Mouse (Mus musculus): ENCODE measurements around the gene Tmem164. TPM values are rescaled to one million over a fixed set of nuclear protein-coding genes. Genes with fewer than 3 reads are reported as not detected.

Gene Tmem164
- polyA plus RNA-seq, 1 experiment from 2014 or later: 39.1 TPM

- 47% methylated on average over 5 of the region's 5 CpGs for WGBS
- Histone ChIP-seq H3K9ac (ENCODE audit: low read depth, low read length) (no peak overlapping the region), H3K27me3 (replicated peaks; ENCODE audit: control insufficient read depth, insufficient read depth, low read length) (peaks cover 2% of the 10 kb centered on the region; the same call in 1 of the 2 replicates), H3K36me3 (ENCODE audit: control insufficient read depth, insufficient read depth, low read length) (no peaks in the 10 kb centered on the region; the same call in 1 of the 2 replicates), H3K4me3 (ENCODE audit: low read length) (no peak overlapping the region), H3K9me3 (ENCODE audit: control insufficient read depth, low read length) (no peaks in the 10 kb centered on the region), H3K4me1 (ENCODE audit: control insufficient read depth, insufficient read depth, low read length) (peaks cover 18% of the 10 kb centered on the region), H3K4me2 (ENCODE audit: low read depth, low read length) (no peak overlapping the region), H3K27ac (ENCODE audit: low read length) (peak overlapping the region; percentile 57; the same call in 1 of the 2 replicates)
- peak; percentile 58 for ATAC-seq
These were observed 20.9 kb downstream of the Tmem164 start for GRCm38 (mm10) chrX:142702094-142702493.

GRCm38 (mm10) chrX:142702566-142702965 is 21.4 kb downstream of the Tmem164 start:
- no peak overlapping the region for H3K9ac ChIP-seq (ENCODE audit: low read depth, low read length)
- no peak for ATAC-seq
- H3K27ac ChIP-seq (ENCODE audit: low read length): peak overlapping the region; percentile 1; the same call in 1 of the 2 replicates
- no peak overlapping the region for H3K4me3 ChIP-seq (ENCODE audit: low read length)
- 33% methylated on average over 3 of the region's 3 CpGs for WGBS
- no peaks in the 10 kb centered on the region; the same call in 1 of the 2 replicates for H3K36me3 ChIP-seq (ENCODE audit: control insufficient read depth, insufficient read depth, low read length)
- H3K27me3 ChIP-seq (replicated peaks; ENCODE audit: control insufficient read depth, insufficient read depth, low read length): peaks cover 2% of the 10 kb centered on the region; the same call in 1 of the 2 replicates
- H3K9me3 ChIP-seq (ENCODE audit: control insufficient read depth, low read length): no peaks in the 10 kb centered on the region
- H3K4me1 ChIP-seq (ENCODE audit: control insufficient read depth, insufficient read depth, low read length): peaks cover 18% of the 10 kb centered on the region
- no peak overlapping the region for H3K4me2 ChIP-seq (ENCODE audit: low read depth, low read length)

GRCm38 (mm10) chrX:142703953-142704352 is 22.7 kb downstream of the Tmem164 start:
- no peak for ATAC-seq
- Histone ChIP-seq H3K4me3 (ENCODE audit: low read length) (no peak overlapping the region), H3K36me3 (ENCODE audit: control insufficient read depth, insufficient read depth, low read length) (no peaks in the 10 kb centered on the region; the same call in 1 of the 2 replicates), H3K9me3 (ENCODE audit: control insufficient read depth, low read length) (no peaks in the 10 kb centered on the region), H3K9ac (ENCODE audit: low read depth, low read length) (no peak overlapping the region), H3K27ac (ENCODE audit: low read length) (no peak overlapping the region), H3K27me3 (replicated peaks; ENCODE audit: control insufficient read depth, insufficient read depth, low read length) (peaks cover 2% of the 10 kb centered on the region; the same call in 1 of the 2 replicates), H3K4me2 (ENCODE audit: low read depth, low read length) (no peak overlapping the region), H3K4me1 (ENCODE audit: control insufficient read depth, insufficient read depth, low read length) (peaks cover 15% of the 10 kb centered on the region)
- 76% methylated on average over 3 of the region's 3 CpGs for WGBS

- Histone ChIP-seq H3K9me3 (ENCODE audit: control insufficient read depth, low read length) (no peaks in the 10 kb centered on the region), H3K4me1 (ENCODE audit: control insufficient read depth, insufficient read depth, low read length) (no peaks in the 10 kb centered on the region), H3K36me3 (ENCODE audit: control insufficient read depth, insufficient read depth, low read length) (no peaks in the 10 kb centered on the region), H3K27ac (ENCODE audit: low read length) (no peak overlapping the region), H3K4me3 (ENCODE audit: low read length) (no peak overlapping the region), H3K27me3 (replicated peaks; ENCODE audit: control insufficient read depth, insufficient read depth, low read length) (peaks cover 2% of the 10 kb centered on the region; the same call in 1 of the 2 replicates), H3K4me2 (ENCODE audit: low read depth, low read length) (no peak overlapping the region), H3K9ac (ENCODE audit: low read depth, low read length) (no peak overlapping the region)
- peak; percentile 81 for ATAC-seq
These were observed 27.1 kb downstream of the Tmem164 start for GRCm38 (mm10) chrX:142708257-142708656.

GRCm38 (mm10) chrX:142716014-142716413 is 34.8 kb downstream of the Tmem164 start:
- no peak for ATAC-seq
- Histone ChIP-seq H3K4me3 (ENCODE audit: low read length) (no peak overlapping the region), H3K36me3 (ENCODE audit: control insufficient read depth, insufficient read depth, low read length) (no peaks in the 10 kb centered on the region), H3K4me1 (ENCODE audit: control insufficient read depth, insufficient read depth, low read length) (no peaks in the 10 kb centered on the region; the same call in 1 of the 2 replicates), H3K4me2 (ENCODE audit: low read depth, low read length) (no peak overlapping the region), H3K9me3 (ENCODE audit: control insufficient read depth, low read length) (no peaks in the 10 kb centered on the region), H3K9ac (ENCODE audit: low read depth, low read length) (no peak overlapping the region), H3K27ac (ENCODE audit: low read length) (no peak overlapping the region), H3K27me3 (replicated peaks; ENCODE audit: control insufficient read depth, insufficient read depth, low read length) (no peaks in the 10 kb centered on the region)
- WGBS: 78% methylated on average over 3 of the region's 3 CpGs

- Histone ChIP-seq H3K36me3 (ENCODE audit: control insufficient read depth, insufficient read depth, low read length) (no peaks in the 10 kb centered on the region), H3K4me2 (ENCODE audit: low read depth, low read length) (no peak overlapping the region), H3K9ac (ENCODE audit: low read depth, low read length) (no peak overlapping the region), H3K27ac (ENCODE audit: low read length) (no peak overlapping the region), H3K9me3 (ENCODE audit: control insufficient read depth, low read length) (no peaks in the 10 kb centered on the region), H3K4me1 (ENCODE audit: control insufficient read depth, insufficient read depth, low read length) (peaks cover 2% of the 10 kb centered on the region; the same call in 1 of the 2 replicates), H3K4me3 (ENCODE audit: low read length) (no peak overlapping the region), H3K27me3 (replicated peaks; ENCODE audit: control insufficient read depth, insufficient read depth, low read length) (no peaks in the 10 kb centered on the region; the same call in 1 of the 2 replicates)
- WGBS: 83% methylated on average over 9 of the region's 9 CpGs
- no peak for ATAC-seq
These were observed 36.8 kb downstream of the Tmem164 start for GRCm38 (mm10) chrX:142717958-142718478.

- Histone ChIP-seq H3K4me2 (ENCODE audit: low read depth, low read length) (no peak overlapping the region), H3K4me1 (ENCODE audit: control insufficient read depth, insufficient read depth, low read length) (peaks cover 2% of the 10 kb centered on the region; the same call in 1 of the 2 replicates), H3K4me3 (ENCODE audit: low read length) (no peak overlapping the region), H3K27ac (ENCODE audit: low read length) (no peak overlapping the region), H3K9me3 (ENCODE audit: control insufficient read depth, low read length) (no peaks in the 10 kb centered on the region), H3K36me3 (ENCODE audit: control insufficient read depth, insufficient read depth, low read length) (no peaks in the 10 kb centered on the region), H3K27me3 (replicated peaks; ENCODE audit: control insufficient read depth, insufficient read depth, low read length) (no peaks in the 10 kb centered on the region; the same call in 1 of the 2 replicates), H3K9ac (ENCODE audit: low read depth, low read length) (no peak overlapping the region)
- 80% methylated on average over 4 of the region's 4 CpGs for WGBS
- no peak for ATAC-seq
These were observed 37.6 kb downstream of the Tmem164 start for GRCm38 (mm10) chrX:142718759-142719158.

- peak; percentile 72 for ATAC-seq
These were observed 40.7 kb downstream of the Tmem164 start for GRCm38 (mm10) chrX:142721897-142722296.

GRCm38 (mm10) chrX:142724203-142724602 is 43.0 kb downstream of the Tmem164 start:
- WGBS: 71% methylated on average over 2 of the region's 2 CpGs
- H3K27me3 ChIP-seq (replicated peaks; ENCODE audit: control insufficient read depth, insufficient read depth, low read length): no peaks in the 10 kb centered on the region; the same call in 1 of the 2 replicates
- no peaks in the 10 kb centered on the region for H3K36me3 ChIP-seq (ENCODE audit: control insufficient read depth, insufficient read depth, low read length)
- no peak overlapping the region for H3K9ac ChIP-seq (ENCODE audit: low read depth, low read length)
- H3K4me3 ChIP-seq (ENCODE audit: low read length): no peak overlapping the region
- peaks cover 2% of the 10 kb centered on the region for H3K4me1 ChIP-seq (ENCODE audit: control insufficient read depth, insufficient read depth, low read length)
- no peak for ATAC-seq
- H3K27ac ChIP-seq (ENCODE audit: low read length): no peak overlapping the region
- no peak overlapping the region for H3K4me2 ChIP-seq (ENCODE audit: low read depth, low read length)
- no peaks in the 10 kb centered on the region for H3K9me3 ChIP-seq (ENCODE audit: control insufficient read depth, low read length)

More at GRCm38 (mm10) chrX:142721897-142722296, 40.7 kb downstream of the Tmem164 start:
- Histone ChIP-seq H3K4me3 (ENCODE audit: low read length) (no peak overlapping the region), H3K4me2 (ENCODE audit: low read depth, low read length) (no peak overlapping the region), H3K9me3 (ENCODE audit: control insufficient read depth, low read length) (no peaks in the 10 kb centered on the region), H3K9ac (ENCODE audit: low read depth, low read length) (no peak overlapping the region), H3K27ac (ENCODE audit: low read length) (no peak overlapping the region), H3K4me1 (ENCODE audit: control insufficient read depth, insufficient read depth, low read length) (peaks cover 2% of the 10 kb centered on the region), H3K36me3 (ENCODE audit: control insufficient read depth, insufficient read depth, low read length) (no peaks in the 10 kb centered on the region), H3K27me3 (replicated peaks; ENCODE audit: control insufficient read depth, insufficient read depth, low read length) (no peaks in the 10 kb centered on the region; the same call in 1 of the 2 replicates)
- 73% methylated on average over 3 of the region's 3 CpGs for WGBS
